Mouse (Mus musculus) stomach, embryonic 14.5 days (tissue): Measurements from ENCODE around the gene Col16a1. TPM values are rescaled to one million over a fixed set of nuclear protein-coding genes. Genes with fewer than 3 reads are reported as not detected.

Experiments
- ATAC-seq: fragments of 200-750 bp; cut with Nextera tagmentation; 2 replicates; pipeline ENCODE4 v1.8.0; 2017; ENCODE audit warnings: low read depth, moderate TSS enrichment; ENCODE audit not compliant: insufficient number of reproducible peaks, insufficient read depth, low FRiP score
- H3K27ac ChIP-seq: fragments of 300-500 bp; sonication (generic); 2 replicates; pipeline ENCODE4 v1.5.1; 2014; ENCODE audit warnings: mild to moderate bottlenecking, low read length, moderate library complexity, mixed read lengths
- H3K27me3 ChIP-seq: fragments of 300-500 bp; sonication (generic); 2 replicates; pipeline ENCODE4 v1.6.1; 2014; ENCODE audit warnings: low read length, control low read depth, mixed read lengths; ENCODE audit not compliant: control insufficient read depth, insufficient read depth
- H3K36me3 ChIP-seq: fragments of 300-500 bp; sonication (generic); 2 replicates; pipeline ENCODE4 v1.6.1; 2014; ENCODE audit warnings: mild to moderate bottlenecking, control low read depth, low read length, moderate library complexity, mixed read lengths; ENCODE audit not compliant: control insufficient read depth, insufficient read depth
- H3K4me1 ChIP-seq: fragments of 300-500 bp; sonication (generic); 2 replicates; pipeline ENCODE4 v1.6.1; 2014; ENCODE audit warnings: low read length, control low read depth, mixed read lengths; ENCODE audit not compliant: control insufficient read depth, insufficient read depth
- H3K4me2 ChIP-seq: fragments of 300-500 bp; sonication (generic); replicated peaks from 2 replicates; pipeline ENCODE4 v1.6.1; 2014; ENCODE audit warnings: low read depth, low read length, control low read depth
- H3K4me3 ChIP-seq: fragments of 300-500 bp; sonication (generic); 2 replicates; pipeline ENCODE4 v1.5.1; 2014; ENCODE audit warnings: low read depth, low read length, control low read depth
- H3K9ac ChIP-seq: fragments of 300-500 bp; sonication (generic); replicated peaks from 2 replicates; pipeline ENCODE4 v1.6.1; 2014; ENCODE audit warnings: low read depth, mild to moderate bottlenecking, control low read depth, low read length, moderate library complexity, mixed read lengths
- H3K9me3 ChIP-seq: fragments of 300-500 bp; sonication (generic); 2 replicates; pipeline ENCODE4 v1.6.1; 2016; ENCODE audit warnings: low read depth, low read length, control low read depth; ENCODE audit not compliant: control insufficient read depth
- WGBS: fragments of 180-500 bp; shearing (Covaris S2); extraction: QIAGEN DNeasy Blood & Tissue Kit; methylation state at CpG from one replicate; pipeline ENCODE4 v1.1.7; 2014; 5-methylcytosine and 5-hydroxymethylcytosine counted together
- polyA plus RNA-seq: library from polyadenylated mRNA; unstranded; fragments of >200 nt; fragmentation: Nextera tagmentation; extraction: Ambion mirVana; gene quantifications from 2 replicates; pipeline ENCODE4 v1.2.1, GENCODE M21; 2014

The Col16a1 gene
- polyA plus RNA-seq, 1 experiment from 2014 or later = 80.0 TPM

- H3K4me1 ChIP-seq = peaks cover 2% of the 10 kb centered on the region; the same call in 1 of the 2 replicates
- H3K27ac ChIP-seq = no peak overlapping the region
- WGBS = 55% methylated on average over 3 of the region's 3 CpGs
- H3K9me3 ChIP-seq = no peaks in the 10 kb centered on the region
- H3K9ac ChIP-seq = no peak overlapping the region
- no peak for ATAC-seq
- H3K4me3 ChIP-seq = no peak overlapping the region
- H3K27me3 ChIP-seq = no peaks in the 10 kb centered on the region
- H3K36me3 ChIP-seq = no peaks in the 10 kb centered on the region; the same call in 1 of the 2 replicates
- no peak overlapping the region for H3K4me2 ChIP-seq
Measured at GRCm38 (mm10) chr4:130079521-130079920, 31.9 kb downstream of the Col16a1 start.

GRCm38 (mm10) chr4:130081345-130082190 lies 33.9 kb downstream of the Col16a1 start:
- Histone ChIP-seq H3K36me3 (no peaks in the 10 kb centered on the region; the same call in 1 of the 2 replicates), H3K4me3 (no peak overlapping the region), H3K4me2 (no peak overlapping the region), H3K9me3 (no peaks in the 10 kb centered on the region), H3K4me1 (peaks cover 2% of the 10 kb centered on the region; the same call in 1 of the 2 replicates), H3K27me3 (no peaks in the 10 kb centered on the region), H3K9ac (no peak overlapping the region), H3K27ac (no peak overlapping the region)
- no peak for ATAC-seq
- 71% methylated on average over 19 of the region's 19 CpGs for WGBS

- peaks cover 2% of the 10 kb centered on the region; the same call in 1 of the 2 replicates for H3K4me1 ChIP-seq
- no peak overlapping the region for H3K27ac ChIP-seq
- H3K4me3 ChIP-seq = no peak overlapping the region
- no peaks in the 10 kb centered on the region; the same call in 1 of the 2 replicates for H3K36me3 ChIP-seq
- H3K4me2 ChIP-seq = no peak overlapping the region
- 46% methylated on average over 9 of the region's 9 CpGs for WGBS
- no peak overlapping the region for H3K9ac ChIP-seq
- no peaks in the 10 kb centered on the region for H3K9me3 ChIP-seq
- H3K27me3 ChIP-seq = no peaks in the 10 kb centered on the region
- no peak for ATAC-seq
Measured at GRCm38 (mm10) chr4:130082211-130082610, 34.6 kb downstream of the Col16a1 start.

GRCm38 (mm10) chr4:130084331-130084945 lies 36.8 kb downstream of the Col16a1 start:
- no peak overlapping the region for H3K4me3 ChIP-seq
- WGBS = 54% methylated on average over 7 of the region's 7 CpGs
- no peak overlapping the region for H3K9ac ChIP-seq
- no peaks in the 10 kb centered on the region; the same call in 1 of the 2 replicates for H3K36me3 ChIP-seq
- H3K4me1 ChIP-seq = 0 out of 2 replicates have a peak, but pooled peaks cover 1% of the 10 kb centered on the region
- no peak overlapping the region for H3K4me2 ChIP-seq
- no peaks in the 10 kb centered on the region for H3K27me3 ChIP-seq
- H3K27ac ChIP-seq = no peak overlapping the region
- H3K9me3 ChIP-seq = no peaks in the 10 kb centered on the region
- no peak for ATAC-seq

- no peak overlapping the region for H3K27ac ChIP-seq
- no peak overlapping the region for H3K9ac ChIP-seq
- 76% methylated on average over 12 of the region's 12 CpGs for WGBS
- ATAC-seq = no peak
- no peak overlapping the region for H3K4me2 ChIP-seq
- H3K9me3 ChIP-seq = no peaks in the 10 kb centered on the region
- no peaks in the 10 kb centered on the region for H3K4me1 ChIP-seq
- H3K36me3 ChIP-seq = peaks cover 7% of the 10 kb centered on the region; the same call in 1 of the 2 replicates
- H3K27me3 ChIP-seq = no peaks in the 10 kb centered on the region
- no peak overlapping the region for H3K4me3 ChIP-seq
Measured at GRCm38 (mm10) chr4:130085246-130085820, 37.7 kb downstream of the Col16a1 start.

- Histone ChIP-seq H3K4me3 (no peak overlapping the region), H3K9ac (no peak overlapping the region), H3K36me3 (peaks cover 7% of the 10 kb centered on the region; the same call in 1 of the 2 replicates), H3K27ac (no peak overlapping the region), H3K27me3 (no peaks in the 10 kb centered on the region), H3K4me2 (no peak overlapping the region), H3K9me3 (no peaks in the 10 kb centered on the region), H3K4me1 (no peaks in the 10 kb centered on the region)
- 8% methylated on average over 7 of the region's 7 CpGs for WGBS
- ATAC-seq = peak; percentile 56; the same call in 1 of the 2 replicates
Measured at GRCm38 (mm10) chr4:130087293-130087692, 39.7 kb downstream of the Col16a1 start.

GRCm38 (mm10) chr4:130095137-130095536 lies 47.5 kb downstream of the Col16a1 start:
- no peak overlapping the region for H3K4me3 ChIP-seq
- H3K4me2 ChIP-seq = no peak overlapping the region
- peaks cover 5% of the 10 kb centered on the region; the same call in 1 of the 2 replicates for H3K4me1 ChIP-seq
- no peak overlapping the region for H3K27ac ChIP-seq
- peaks cover 11% of the 10 kb centered on the region; the same call in 1 of the 2 replicates for H3K36me3 ChIP-seq
- no peaks in the 10 kb centered on the region for H3K9me3 ChIP-seq
- H3K9ac ChIP-seq = no peak overlapping the region
- no peak for ATAC-seq
- 63% methylated on average over 3 of the region's 3 CpGs for WGBS
- no peaks in the 10 kb centered on the region for H3K27me3 ChIP-seq

GRCm38 (mm10) chr4:130101183-130101582 lies 53.5 kb downstream of the Col16a1 start:
- no peak overlapping the region for H3K9ac ChIP-seq
- H3K4me3 ChIP-seq = no peak overlapping the region
- no peak overlapping the region for H3K4me2 ChIP-seq
- H3K27ac ChIP-seq = peak overlapping the region; percentile 35; the same call in 1 of the 2 replicates
- H3K9me3 ChIP-seq = no peaks in the 10 kb centered on the region
- peaks cover 22% of the 10 kb centered on the region for H3K4me1 ChIP-seq
- H3K27me3 ChIP-seq = no peaks in the 10 kb centered on the region
- WGBS = 37% methylated on average over 8 of the region's 8 CpGs
- no peak for ATAC-seq
- H3K36me3 ChIP-seq = peaks cover 4% of the 10 kb centered on the region; the same call in 1 of the 2 replicates
